Mouse (Mus musculus) stomach, postnatal 0 days (tissue): ENCODE data around the gene Ltbr. TPM values are rescaled to one million over a fixed set of nuclear protein-coding genes. Genes with fewer than 3 reads are reported as not detected.
"Not testable (repeated sequence)": the region's sequence is repeated elsewhere in the genome, so short reads cannot be mapped to it uniquely, and the experiment has no call there.

Source experiments
- ATAC-seq: fragments of 200-750 bp; cut with Nextera tagmentation; 2 replicates; pipeline ENCODE4 v1.8.0; 2017; ENCODE audit not compliant: low FRiP score, low TSS enrichment
- DNase-seq: peaks from one replicate; pipeline ENCODE4 v3.0.0-alpha.2; 2016; ENCODE audit warnings: low spot score
- H3K27ac ChIP-seq: fragments of 300-500 bp; sonication (generic); replicated peaks from 2 replicates; pipeline ENCODE4 v1.5.1; 2014; ENCODE audit warnings: mild to moderate bottlenecking, control low read depth
- H3K27me3 ChIP-seq: fragments of 300-500 bp; sonication (generic); 2 replicates; pipeline ENCODE4 v1.6.1; 2014; ENCODE audit warnings: low read length; ENCODE audit not compliant: control insufficient read depth, insufficient read depth
- H3K36me3 ChIP-seq: fragments of 300-500 bp; sonication (generic); 2 replicates; pipeline ENCODE4 v1.6.1; 2014; ENCODE audit warnings: low read length, mixed read lengths; ENCODE audit not compliant: control insufficient read depth, insufficient read depth
- H3K4me1 ChIP-seq: fragments of 300-500 bp; sonication (generic); replicated peaks from 2 replicates; pipeline ENCODE4 v1.6.1; 2014; ENCODE audit warnings: antibody characterized with exemption; ENCODE audit not compliant: control insufficient read depth, insufficient read depth
- H3K4me2 ChIP-seq: fragments of 300-500 bp; sonication (generic); replicated peaks from 2 replicates; pipeline ENCODE4 v1.6.1; 2014; ENCODE audit warnings: low read depth, mild to moderate bottlenecking, control low read depth, moderate library complexity
- H3K4me3 ChIP-seq: fragments of 300-500 bp; sonication (generic); 2 replicates; pipeline ENCODE4 v1.5.1; 2014; ENCODE audit warnings: low read depth, low read length, control low read depth
- H3K9ac ChIP-seq: fragments of 300-500 bp; sonication (generic); 2 replicates; pipeline ENCODE4 v1.6.1; 2014; ENCODE audit warnings: mild to moderate bottlenecking, low read length, control low read depth, mixed read lengths
- H3K9me3 ChIP-seq: fragments of 300-500 bp; sonication (generic); 2 replicates; pipeline ENCODE4 v1.6.1; 2016; ENCODE audit warnings: low read length; ENCODE audit not compliant: control insufficient read depth
- CTCF ChIP-seq: IDR thresholded peaks from 2 replicates; pipeline ENCODE4 v1.5.1; 2016; ENCODE audit warnings: antibody characterized with exemption, low read depth, mild to moderate bottlenecking, moderate library complexity
- EP300 ChIP-seq: optimal IDR thresholded peaks from 2 replicates; pipeline ENCODE3; 2016; ENCODE audit warnings: antibody characterized with exemption
- WGBS: fragments of 180-500 bp; shearing (Covaris S2); extraction: QIAGEN DNeasy Blood & Tissue Kit; methylation state at CpG from one replicate; pipeline ENCODE4 v1.1.7; 2014; 5-methylcytosine and 5-hydroxymethylcytosine counted together
- polyA plus RNA-seq: library from polyadenylated mRNA; unstranded; fragments of >200 nt; fragmentation: Nextera tagmentation; extraction: Ambion mirVana; gene quantifications from 2 replicates; pipeline ENCODE4 v1.2.1, GENCODE M21; 2015

Ltbr gene
- polyA plus RNA-seq, 1 experiment from 2014 or later = 71.5 TPM

GRCm38 (mm10) chr6:125291329-125291728 lies 22.4 kb downstream of the Ltbr start:
- Histone ChIP-seq H3K4me1 (0 out of 2 replicates have a peak, but pooled peaks cover 2% of the 10 kb centered on the region), H3K27ac (no peak overlapping the region), H3K9me3 (no peaks in the 10 kb centered on the region), H3K4me2 (no peak overlapping the region), H3K9ac (no peak overlapping the region), H3K4me3 (no peak overlapping the region), H3K36me3 (no peaks in the 10 kb centered on the region), H3K27me3 (no peaks in the 10 kb centered on the region)
- no peak for ATAC-seq
- no peak for DNase-seq
- WGBS = 60% methylated on average over 4 of the region's 4 CpGs
- TF ChIP-seq EP300 (no peak), CTCF (no peak)

- Histone ChIP-seq H3K4me2 (no peak overlapping the region), H3K9me3 (no peaks in the 10 kb centered on the region), H3K27me3 (no peaks in the 10 kb centered on the region), H3K4me1 (0 out of 2 replicates have a peak, but pooled peaks cover 2% of the 10 kb centered on the region), H3K36me3 (no peaks in the 10 kb centered on the region), H3K27ac (peak overlapping the region; percentile 63), H3K9ac (no peak overlapping the region), H3K4me3 (no peak overlapping the region)
- ATAC-seq (no peak), DNase-seq (no peak)
- 43% methylated on average over 5 of the region's 5 CpGs for WGBS
- TF ChIP-seq CTCF (no peak), EP300 (no peak)
These were observed 25.0 kb downstream of the Ltbr start for GRCm38 (mm10) chr6:125288730-125289129.

GRCm38 (mm10) chr6:125286944-125287343 lies 26.7 kb downstream of the Ltbr start:
- no peak overlapping the region for H3K4me2 ChIP-seq
- H3K36me3 ChIP-seq = no peaks in the 10 kb centered on the region
- no peak overlapping the region for H3K9ac ChIP-seq
- H3K27me3 ChIP-seq = no peaks in the 10 kb centered on the region
- no peak for DNase-seq
- no peaks in the 10 kb centered on the region for H3K9me3 ChIP-seq
- no peak overlapping the region for H3K4me3 ChIP-seq
- 62% methylated on average over 4 of the region's 4 CpGs for WGBS
- H3K27ac ChIP-seq = no peak overlapping the region
- TF ChIP-seq CTCF (no peak), EP300 (no peak)
- no peak for ATAC-seq
- 0 out of 2 replicates have a peak, but pooled peaks cover 2% of the 10 kb centered on the region for H3K4me1 ChIP-seq

GRCm38 (mm10) chr6:125285890-125286289 lies 27.8 kb downstream of the Ltbr start, which contains the start of gene Tuba3a:
TSS of gene Tuba3a (minus strand) at chr6:125286042.
- no peak for TF ChIP-seq EP300
- TF ChIP-seq CTCF = no peak
- 93% methylated on average over 22 of the region's 22 CpGs for WGBS
- 0 out of 2 replicates have a peak, but pooled peaks cover 2% of the 10 kb centered on the region for H3K4me1 ChIP-seq
- no peaks in the 10 kb centered on the region for H3K9me3 ChIP-seq
- no peak for ATAC-seq
- H3K27ac ChIP-seq = no peak within 1 kb of the TSS
- H3K4me3 ChIP-seq = no peak within 1 kb of the TSS
- H3K9ac ChIP-seq = no peak within 1 kb of the TSS
- no peaks in the 10 kb centered on the region for H3K27me3 ChIP-seq
- H3K36me3 ChIP-seq = no peaks in the 10 kb centered on the region
- no peak within 1 kb of the TSS for H3K4me2 ChIP-seq
- DNase-seq = no peak

GRCm38 (mm10) chr6:125284751-125285150 lies 28.9 kb downstream of the Ltbr start:
- TF ChIP-seq CTCF (peak; percentile 33), EP300 (no peak)
- no peak overlapping the region for H3K4me3 ChIP-seq
- no peak for DNase-seq
- H3K27me3 ChIP-seq = no peaks in the 10 kb centered on the region
- WGBS = 79% methylated on average over 7 of the region's 7 CpGs
- H3K9ac ChIP-seq = no peak overlapping the region
- no peak overlapping the region for H3K27ac ChIP-seq
- no peaks in the 10 kb centered on the region for H3K36me3 ChIP-seq
- no peak overlapping the region for H3K4me2 ChIP-seq
- no peak for ATAC-seq
- H3K4me1 ChIP-seq = 0 out of 2 replicates have a peak, but pooled peaks cover 2% of the 10 kb centered on the region
- H3K9me3 ChIP-seq = no peaks in the 10 kb centered on the region

GRCm38 (mm10) chr6:125284250-125284649 lies 29.4 kb downstream of the Ltbr start:
- H3K4me3 ChIP-seq = no peak overlapping the region
- TF ChIP-seq EP300 (no peak), CTCF (peak; percentile 48)
- no peaks in the 10 kb centered on the region for H3K27me3 ChIP-seq
- H3K36me3 ChIP-seq = no peaks in the 10 kb centered on the region
- 0 out of 2 replicates have a peak, but pooled peaks cover 2% of the 10 kb centered on the region for H3K4me1 ChIP-seq
- no peaks in the 10 kb centered on the region for H3K9me3 ChIP-seq
- H3K27ac ChIP-seq = no peak overlapping the region
- DNase-seq (peak; percentile 74), ATAC-seq (peak; percentile 81)
- no peak overlapping the region for H3K9ac ChIP-seq
- no peak overlapping the region for H3K4me2 ChIP-seq
- 20% methylated on average over 8 of the region's 8 CpGs for WGBS

GRCm38 (mm10) chr6:125282721-125283120 lies 31.0 kb downstream of the Ltbr start:
- ATAC-seq, H3K9me3 ChIP-seq, H3K4me2 ChIP-seq, DNase-seq, H3K4me1 ChIP-seq, H3K9ac ChIP-seq, H3K27me3 ChIP-seq, H3K4me3 ChIP-seq, H3K27ac ChIP-seq, H3K36me3 ChIP-seq: not testable (repeated sequence)
- 82% methylated on average over 13 of the region's 13 CpGs for WGBS
